Mouse (Mus musculus): ENCODE results near the gene Myl3. TPM values are rescaled to one million over a fixed set of nuclear protein-coding genes. Genes with fewer than 3 reads are reported as not detected.
A peak's percentile ranks its signal among the peaks of the same experiment; 100 is the strongest.

Myl3 gene
- polyA plus RNA-seq, 1 experiment: not detected

DNA sequence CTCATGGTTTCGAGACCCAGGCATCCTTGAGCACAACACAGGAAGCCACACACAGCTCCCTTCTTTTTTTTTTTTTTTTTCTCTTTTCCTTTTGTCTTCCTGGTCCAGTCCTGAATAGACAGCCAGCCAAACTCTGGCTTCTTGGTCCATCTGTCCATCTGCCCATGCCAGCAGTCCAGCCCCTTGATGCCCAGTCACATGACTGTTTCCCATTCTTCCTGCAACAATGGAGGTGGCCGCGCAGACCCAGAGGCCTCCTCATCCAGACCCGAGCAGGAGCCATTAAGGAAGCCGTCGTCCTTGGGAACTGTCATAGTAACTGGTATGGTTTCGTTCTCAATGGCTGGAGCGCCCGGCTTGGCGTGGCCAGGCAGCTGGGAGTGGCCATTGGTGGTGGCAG is 19.6 kb upstream of the Myl3 start:
- Histone ChIP-seq H3K36me3 (ENCODE audit: control insufficient read depth) (no peaks in the 10 kb centered on the region; the same call in 1 of the 2 replicates), H3K4me1 (ENCODE audit: control insufficient read depth) (peaks cover 3% of the 10 kb centered on the region)

DNA sequence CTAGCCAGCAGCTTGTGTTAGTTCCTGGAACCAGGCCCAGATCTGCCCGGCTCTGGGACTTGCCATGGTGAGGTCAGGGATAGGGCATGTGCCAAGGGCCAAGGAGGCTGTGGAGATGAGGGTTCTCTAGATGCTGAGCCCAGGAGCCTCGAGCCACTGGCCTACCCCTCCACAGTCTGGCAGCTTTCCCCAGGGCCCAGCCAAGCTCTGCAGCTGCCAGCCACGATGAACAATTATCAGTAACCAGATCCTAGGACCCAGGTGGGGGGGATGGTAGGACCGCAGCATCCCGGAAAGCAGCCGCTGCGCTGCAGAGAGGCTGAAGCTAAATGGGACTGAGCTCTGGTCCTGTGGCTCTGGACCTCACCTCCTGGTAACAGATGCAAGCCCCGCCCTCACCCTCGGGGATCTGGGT is 15.9 kb upstream of the Myl3 start:
- peaks cover 3% of the 10 kb centered on the region for H3K4me1 ChIP-seq (ENCODE audit: control insufficient read depth)
- no peaks in the 10 kb centered on the region; the same call in 1 of the 2 replicates for H3K36me3 ChIP-seq (ENCODE audit: control insufficient read depth)
- no peak overlapping the region for H3K4me3 ChIP-seq (replicated peaks)
- H3K9me3 ChIP-seq (ENCODE audit: control insufficient read depth, low read length): 0 out of 2 replicates have a peak, but pooled peaks cover 2% of the 10 kb centered on the region
- peaks cover 48% of the 10 kb centered on the region for H3K27me3 ChIP-seq (ENCODE audit: control insufficient read depth)
- TF ChIP-seq TAL1 (IDR thresholded peaks at IDR 0.05; ENCODE audit: low read length) (no peak), GATA1 (IDR thresholded peaks at IDR 0.05; ENCODE audit: low read length) (no peak)

More for the DNA sequence above, 19.6 kb upstream of the Myl3 start:
- peaks cover 23% of the 10 kb centered on the region for H3K27me3 ChIP-seq (ENCODE audit: control insufficient read depth)
- 0 out of 2 replicates have a peak, but pooled peaks cover 2% of the 10 kb centered on the region for H3K9me3 ChIP-seq (ENCODE audit: control insufficient read depth, low read length)
- no peak overlapping the region for H3K4me3 ChIP-seq (replicated peaks)
- TF ChIP-seq GATA1 (IDR thresholded peaks at IDR 0.05; ENCODE audit: low read length) (no peak), TAL1 (IDR thresholded peaks at IDR 0.05; ENCODE audit: low read length) (no peak)

DNA sequence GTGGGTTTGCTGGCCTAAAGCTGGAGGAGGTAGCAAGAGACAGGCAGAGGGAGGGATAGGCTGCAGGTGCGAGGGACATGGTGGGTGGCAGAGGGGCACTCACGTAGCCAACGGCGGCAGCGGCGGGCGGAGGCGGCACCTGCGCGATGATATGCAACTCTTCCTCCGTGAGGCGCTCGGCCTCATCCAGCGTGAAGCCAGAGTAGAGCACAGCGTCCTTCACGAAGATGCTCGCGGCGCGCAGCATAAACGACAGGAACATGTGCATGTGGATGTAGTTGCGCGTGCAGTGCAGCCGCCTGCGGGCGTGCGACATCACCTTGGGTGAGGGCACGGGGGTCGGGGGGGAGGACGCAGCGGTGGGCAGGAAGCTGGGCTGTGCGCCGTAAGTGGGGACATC is 14.8 kb upstream of the Myl3 start:
- Histone ChIP-seq H3K4me1 (ENCODE audit: control insufficient read depth) (peaks cover 3% of the 10 kb centered on the region), H3K4me3 (replicated peaks) (no peak overlapping the region), H3K9me3 (ENCODE audit: control insufficient read depth, low read length) (0 out of 2 replicates have a peak, but pooled peaks cover 2% of the 10 kb centered on the region), H3K36me3 (ENCODE audit: control insufficient read depth) (no peaks in the 10 kb centered on the region; the same call in 1 of the 2 replicates), H3K27me3 (ENCODE audit: control insufficient read depth) (peaks cover 57% of the 10 kb centered on the region)
- TF ChIP-seq GATA1 (IDR thresholded peaks at IDR 0.05; ENCODE audit: low read length) (no peak), TAL1 (IDR thresholded peaks at IDR 0.05; ENCODE audit: low read length) (no peak)

DNA sequence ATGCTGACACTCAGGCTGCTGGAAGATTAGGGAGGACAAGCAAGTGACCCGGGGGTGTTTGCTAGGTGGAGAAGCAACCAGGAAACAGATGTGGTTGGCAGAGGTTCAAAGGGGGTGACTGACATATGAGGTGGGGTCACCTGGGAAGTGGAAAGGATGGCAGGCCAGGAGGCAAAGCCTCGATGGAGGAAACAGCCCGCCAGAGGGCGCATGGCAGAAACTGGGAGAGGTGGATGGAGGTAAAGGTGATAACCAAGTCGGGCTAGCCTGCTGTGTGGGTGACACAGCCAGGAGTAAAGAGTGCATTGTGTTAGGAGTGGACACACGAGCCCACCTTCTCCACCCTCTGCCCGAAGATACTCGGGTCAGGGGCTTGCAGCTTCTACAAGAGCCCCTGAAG is 11.8 kb upstream of the Myl3 start:
- H3K4me1 ChIP-seq (ENCODE audit: control insufficient read depth): peaks cover 17% of the 10 kb centered on the region
- H3K9me3 ChIP-seq (ENCODE audit: control insufficient read depth, low read length): no peaks in the 10 kb centered on the region
- TF ChIP-seq GATA1 (IDR thresholded peaks at IDR 0.05; ENCODE audit: low read length): no peak
- no peak for TF ChIP-seq TAL1 (IDR thresholded peaks at IDR 0.05; ENCODE audit: low read length)

DNA sequence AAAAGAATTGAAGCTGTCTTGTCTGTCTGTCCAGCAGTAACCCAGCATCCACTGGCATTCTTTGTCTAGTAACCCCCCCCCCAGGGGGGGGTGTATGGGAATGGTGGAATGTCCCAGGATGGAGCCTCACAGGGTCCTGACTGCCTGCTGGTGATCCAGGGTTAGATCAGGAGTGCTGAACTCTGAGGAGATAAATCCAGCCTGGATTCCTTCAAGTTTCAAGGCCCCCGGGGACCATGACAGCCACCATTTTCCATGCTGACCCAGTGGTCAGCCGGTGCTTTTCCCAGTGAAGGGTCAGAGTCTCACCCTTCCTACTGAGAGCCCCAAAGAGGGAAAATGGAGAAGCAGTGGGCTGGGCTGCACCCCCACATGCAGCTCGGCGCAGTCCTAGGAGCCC is 9.8 kb upstream of the Myl3 start:
- H3K4me1 ChIP-seq (ENCODE audit: control insufficient read depth): peaks cover 16% of the 10 kb centered on the region
- H3K36me3 ChIP-seq (ENCODE audit: control insufficient read depth): no peaks in the 10 kb centered on the region; the same call in 1 of the 2 replicates
- peaks cover 73% of the 10 kb centered on the region for H3K27me3 ChIP-seq (ENCODE audit: control insufficient read depth)
- H3K4me3 ChIP-seq (replicated peaks): no peak overlapping the region
- H3K9me3 ChIP-seq (ENCODE audit: control insufficient read depth, low read length): no peaks in the 10 kb centered on the region
- TF ChIP-seq GATA1 (IDR thresholded peaks at IDR 0.05; ENCODE audit: low read length) (no peak), TAL1 (IDR thresholded peaks at IDR 0.05; ENCODE audit: low read length) (no peak)

More for the DNA sequence above, 11.8 kb upstream of the Myl3 start:
- Histone ChIP-seq H3K4me3 (replicated peaks) (no peak overlapping the region), H3K36me3 (ENCODE audit: control insufficient read depth) (no peaks in the 10 kb centered on the region; the same call in 1 of the 2 replicates), H3K27me3 (ENCODE audit: control insufficient read depth) (peaks cover 79% of the 10 kb centered on the region)

DNA sequence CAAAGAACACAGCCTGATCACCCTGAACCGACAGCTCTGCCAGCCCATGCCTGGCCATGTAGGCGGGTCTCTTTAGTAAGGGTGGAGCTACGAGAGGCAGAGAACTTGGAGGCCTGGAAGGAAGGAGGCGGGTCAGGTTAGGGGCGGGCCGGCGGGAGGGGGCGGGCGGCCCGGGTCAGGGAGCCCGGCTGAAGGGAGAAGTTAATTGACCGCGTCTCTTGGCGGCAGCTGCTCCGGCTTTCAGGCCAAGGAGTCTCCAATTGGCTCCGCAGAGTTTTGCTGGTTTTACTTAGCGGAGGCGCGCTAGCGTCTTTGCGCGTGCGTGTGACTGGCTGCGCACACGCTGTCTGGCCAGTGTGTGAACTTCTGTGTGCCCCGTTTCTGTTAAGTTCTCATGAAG is 9.0 kb upstream of the Myl3 start:
- H3K27me3 ChIP-seq (ENCODE audit: control insufficient read depth): peaks cover 65% of the 10 kb centered on the region
- H3K9me3 ChIP-seq (ENCODE audit: control insufficient read depth, low read length): no peaks in the 10 kb centered on the region
- TF ChIP-seq GATA1 (IDR thresholded peaks at IDR 0.05; ENCODE audit: low read length) (no peak), TAL1 (IDR thresholded peaks at IDR 0.05; ENCODE audit: low read length) (no peak)
- H3K4me1 ChIP-seq (ENCODE audit: control insufficient read depth): peaks cover 14% of the 10 kb centered on the region
- no peaks in the 10 kb centered on the region for H3K36me3 ChIP-seq (ENCODE audit: control insufficient read depth)
- H3K4me3 ChIP-seq (replicated peaks): peak overlapping the region; percentile 55

DNA sequence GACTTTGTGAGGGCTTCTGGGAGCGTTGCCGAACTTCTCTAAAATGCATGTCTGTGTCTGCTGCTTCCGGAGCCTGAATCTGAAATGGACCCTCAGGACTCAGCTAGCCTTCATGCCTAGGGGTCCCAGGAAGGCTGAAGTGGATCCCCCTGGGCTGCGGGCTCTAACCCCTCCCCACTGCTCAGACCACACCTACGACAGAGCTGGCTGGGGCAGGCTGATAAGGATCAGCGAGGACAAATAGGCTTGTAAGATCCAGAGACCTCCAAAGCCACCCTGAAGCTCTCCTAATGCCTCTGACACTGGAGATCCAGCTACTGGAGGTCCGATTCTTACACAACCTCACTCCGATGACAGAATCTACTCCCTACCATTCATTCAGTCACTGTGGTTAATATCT is 8.6 kb upstream of the Myl3 start:
- H3K27me3 ChIP-seq (ENCODE audit: control insufficient read depth): peaks cover 61% of the 10 kb centered on the region
- H3K36me3 ChIP-seq (ENCODE audit: control insufficient read depth): no peaks in the 10 kb centered on the region
- no peak for TF ChIP-seq TAL1 (IDR thresholded peaks at IDR 0.05; ENCODE audit: low read length)
- no peak for TF ChIP-seq GATA1 (IDR thresholded peaks at IDR 0.05; ENCODE audit: low read length)

DNA sequence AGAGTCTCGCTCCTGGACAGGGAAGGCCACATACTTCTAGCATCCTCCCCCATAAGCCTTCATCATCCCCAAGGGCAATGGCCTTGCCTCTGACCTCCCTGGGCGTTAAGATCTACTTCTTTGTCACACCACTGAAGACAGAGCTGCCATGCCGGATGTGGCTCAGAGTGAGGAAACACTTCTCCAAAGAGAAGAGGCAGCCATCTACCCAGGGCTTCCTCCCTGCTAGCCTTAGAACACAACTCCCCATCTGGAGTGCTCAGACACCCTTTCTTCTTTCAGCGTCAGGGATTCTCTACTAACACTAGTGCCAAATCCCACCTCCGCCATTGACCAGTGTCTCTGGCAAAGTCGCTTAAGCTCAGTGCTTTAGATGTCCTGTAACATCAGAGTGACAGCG is 7.5 kb upstream of the Myl3 start:
- no peak overlapping the region for H3K4me3 ChIP-seq (replicated peaks)
- H3K4me1 ChIP-seq (ENCODE audit: control insufficient read depth): peaks cover 14% of the 10 kb centered on the region
- no peaks in the 10 kb centered on the region for H3K36me3 ChIP-seq (ENCODE audit: control insufficient read depth)
- TF ChIP-seq TAL1 (IDR thresholded peaks at IDR 0.05; ENCODE audit: low read length) (no peak), GATA1 (IDR thresholded peaks at IDR 0.05; ENCODE audit: low read length) (no peak)
- peaks cover 55% of the 10 kb centered on the region for H3K27me3 ChIP-seq (ENCODE audit: control insufficient read depth)
- H3K9me3 ChIP-seq (ENCODE audit: control insufficient read depth, low read length): no peaks in the 10 kb centered on the region

More for the DNA sequence above, 8.6 kb upstream of the Myl3 start:
- Histone ChIP-seq H3K4me1 (ENCODE audit: control insufficient read depth) (peaks cover 14% of the 10 kb centered on the region), H3K9me3 (ENCODE audit: control insufficient read depth, low read length) (no peaks in the 10 kb centered on the region), H3K4me3 (replicated peaks) (peak overlapping the region; percentile 55)

DNA sequence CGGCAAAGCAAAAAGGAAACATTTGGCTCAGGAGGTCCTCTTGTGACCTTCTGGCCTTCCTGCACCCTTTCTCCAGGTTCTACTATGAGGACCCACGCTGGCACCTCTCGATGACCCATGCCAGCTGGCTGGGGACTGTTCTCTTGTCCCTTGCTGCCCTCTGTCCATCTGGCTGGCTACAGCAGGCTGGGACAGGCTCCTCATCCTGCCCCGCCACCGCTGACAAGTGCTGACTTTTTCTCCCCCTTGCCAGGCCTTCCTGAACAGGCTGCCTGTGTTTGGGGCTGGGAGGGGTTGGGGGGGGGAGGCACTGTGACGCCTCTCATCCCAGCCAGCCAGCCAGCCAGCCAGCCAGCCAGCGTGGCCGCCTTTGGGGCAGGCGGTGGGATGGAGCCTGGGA is 5.3 kb upstream of the Myl3 start:
- Histone ChIP-seq H3K4me1 (ENCODE audit: control insufficient read depth) (peaks cover 14% of the 10 kb centered on the region), H3K4me3 (replicated peaks) (no peak overlapping the region), H3K36me3 (ENCODE audit: control insufficient read depth) (no peaks in the 10 kb centered on the region), H3K9me3 (ENCODE audit: control insufficient read depth, low read length) (no peaks in the 10 kb centered on the region), H3K27me3 (ENCODE audit: control insufficient read depth) (peaks cover 64% of the 10 kb centered on the region)
- no peak for TF ChIP-seq GATA1 (IDR thresholded peaks at IDR 0.05; ENCODE audit: low read length)
- TF ChIP-seq TAL1 (IDR thresholded peaks at IDR 0.05; ENCODE audit: low read length): no peak

DNA sequence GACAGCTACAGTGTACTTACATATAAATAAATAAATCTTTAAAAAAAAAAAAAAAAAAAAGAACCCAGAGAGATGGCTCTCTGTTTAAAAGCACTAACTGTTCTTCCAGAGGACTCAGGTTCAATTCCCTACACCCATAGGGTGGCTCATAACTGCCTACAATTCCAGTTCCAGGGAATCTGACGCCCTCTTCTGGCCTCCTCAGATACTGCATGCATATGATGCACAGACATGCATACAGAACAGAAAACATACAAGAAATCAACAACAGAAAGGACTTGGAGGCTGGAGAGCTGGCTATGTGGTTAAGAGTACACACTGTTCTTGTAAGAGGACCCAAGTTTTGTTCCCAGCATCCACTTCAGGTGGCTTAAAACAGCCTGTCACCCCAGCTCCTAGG is 3.6 kb upstream of the Myl3 start:
- Histone ChIP-seq H3K9me3 (ENCODE audit: control insufficient read depth, low read length) (no peaks in the 10 kb centered on the region), H3K27me3 (ENCODE audit: control insufficient read depth) (peaks cover 68% of the 10 kb centered on the region), H3K4me1 (ENCODE audit: control insufficient read depth) (peaks cover 6% of the 10 kb centered on the region), H3K36me3 (ENCODE audit: control insufficient read depth) (no peaks in the 10 kb centered on the region), H3K4me3 (replicated peaks) (no peak overlapping the region)
- TF ChIP-seq GATA1 (IDR thresholded peaks at IDR 0.05; ENCODE audit: low read length): no peak
